Mouse (Mus musculus): ENCODE results near the gene Iqub.

Iqub gene

DNA sequence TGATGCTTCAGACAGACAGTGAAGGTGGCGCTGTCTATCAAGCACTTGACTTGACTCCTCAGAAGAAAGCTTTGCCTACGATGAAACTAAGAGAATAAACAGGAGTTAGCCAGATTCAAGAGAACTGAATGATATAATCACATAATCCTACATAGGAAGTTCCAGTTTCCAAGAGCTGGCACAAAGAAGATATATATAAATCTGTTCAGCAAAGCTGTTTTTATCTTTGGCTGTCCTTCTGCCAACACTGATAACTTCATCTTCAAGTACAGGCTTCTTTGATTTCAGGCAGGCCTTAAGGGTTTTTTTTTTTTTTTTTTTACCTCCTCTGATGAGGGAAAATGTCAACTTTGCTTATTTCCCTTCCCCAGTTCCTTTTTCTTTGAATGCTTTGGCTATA lies 44.7 kb downstream of the Iqub start:
- DNase-seq, result peak; percentile 12

DNA sequence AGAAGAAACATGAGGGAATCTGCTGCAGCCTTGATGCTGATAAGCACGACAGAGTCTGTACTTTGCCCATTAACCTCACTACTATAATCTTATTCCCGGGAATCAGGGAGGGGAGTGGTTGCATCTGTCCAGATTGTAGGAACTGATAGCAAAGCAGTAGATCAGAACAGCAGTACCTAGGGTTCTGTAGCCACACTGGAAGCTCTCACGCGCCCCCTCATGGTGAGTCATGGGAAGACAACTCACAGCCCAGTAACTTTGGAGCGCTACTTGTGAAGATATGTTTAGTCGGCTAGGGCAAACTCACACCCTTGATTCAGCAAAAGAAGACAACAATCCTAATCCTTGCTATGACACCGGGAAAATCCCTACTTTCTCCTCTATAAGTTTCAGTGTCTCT lies 58.8 kb downstream of the Iqub start:
- peak; percentile 79 for DNase-seq

DNA sequence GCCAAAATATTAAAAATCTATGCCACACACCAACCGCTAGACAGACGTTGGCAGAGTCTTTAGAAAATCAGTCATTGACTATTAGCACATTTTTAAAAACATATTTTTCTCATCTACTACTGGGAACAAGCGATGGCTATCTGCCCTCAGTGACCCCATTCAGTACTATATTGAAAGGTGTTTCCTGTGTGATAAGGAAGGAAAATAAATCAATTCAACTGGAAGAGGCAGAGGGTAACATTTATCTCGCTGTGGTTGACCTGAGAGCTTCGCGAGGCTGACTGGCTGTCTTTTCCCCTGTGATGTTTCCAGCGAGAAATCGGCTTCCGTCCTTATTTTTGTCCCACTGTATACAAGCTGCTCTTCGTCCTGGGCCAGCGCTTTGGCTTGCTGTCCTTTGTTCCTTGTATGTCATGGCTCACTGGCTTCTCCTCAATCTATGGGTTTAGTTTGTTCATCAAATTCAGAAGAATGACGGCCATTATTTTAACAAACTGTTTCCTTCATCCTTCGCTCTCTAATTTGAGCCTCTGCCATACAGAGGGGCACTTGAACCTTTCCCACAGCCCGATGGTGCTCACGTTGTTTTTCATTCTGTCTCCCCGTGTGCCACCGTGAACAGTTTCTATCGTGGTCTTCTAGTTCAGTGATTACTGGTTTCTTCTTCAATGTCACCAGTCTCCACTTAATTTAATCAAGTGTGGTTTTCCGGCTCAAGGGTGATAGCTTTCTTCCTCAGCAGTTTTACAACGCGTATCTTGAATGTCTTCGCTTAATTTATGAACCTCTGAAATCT lies 63.6 kb downstream of the Iqub start:
- DNase-seq, result no peak

DNA sequence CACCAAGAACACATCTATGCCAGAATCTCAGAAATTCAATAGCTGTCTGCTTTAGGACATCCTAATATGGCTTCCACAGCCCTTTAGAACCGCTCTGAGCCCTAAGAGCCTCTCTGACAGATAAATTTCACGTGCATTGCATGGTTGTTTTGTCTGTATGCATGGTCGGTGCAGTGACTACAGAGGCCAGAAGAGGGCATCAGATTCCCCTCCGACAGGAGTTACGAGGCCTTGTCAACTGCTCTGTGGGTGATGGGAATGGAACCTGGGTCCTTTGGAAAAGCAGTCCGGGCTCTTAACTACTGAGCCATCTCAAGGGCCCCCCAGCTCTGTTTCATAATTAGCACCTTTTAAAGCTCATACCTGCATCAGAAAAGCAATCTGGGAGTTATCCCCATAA lies 64.6 kb downstream of the Iqub start:
- no peak for DNase-seq

DNA sequence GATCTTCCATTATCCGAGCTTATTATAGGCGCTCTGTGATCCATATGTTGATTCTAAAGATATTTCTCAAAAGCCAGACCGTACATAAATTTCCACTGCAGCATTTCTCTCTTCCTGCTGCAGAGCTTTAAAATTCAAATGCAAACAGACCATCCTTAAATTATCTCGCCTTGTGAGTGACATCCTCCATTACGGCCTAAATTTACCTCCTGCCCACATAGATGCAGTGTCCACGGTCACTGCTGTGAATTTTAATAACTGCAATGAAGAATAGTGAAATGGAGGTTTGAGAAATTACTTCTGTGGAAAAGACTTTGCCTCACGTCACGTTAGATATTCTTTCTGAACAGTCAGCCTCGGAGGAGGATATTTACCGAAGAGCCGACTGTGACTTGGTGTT lies 98.8 kb downstream of the Iqub start:
- peak; percentile 20 for DNase-seq

DNA sequence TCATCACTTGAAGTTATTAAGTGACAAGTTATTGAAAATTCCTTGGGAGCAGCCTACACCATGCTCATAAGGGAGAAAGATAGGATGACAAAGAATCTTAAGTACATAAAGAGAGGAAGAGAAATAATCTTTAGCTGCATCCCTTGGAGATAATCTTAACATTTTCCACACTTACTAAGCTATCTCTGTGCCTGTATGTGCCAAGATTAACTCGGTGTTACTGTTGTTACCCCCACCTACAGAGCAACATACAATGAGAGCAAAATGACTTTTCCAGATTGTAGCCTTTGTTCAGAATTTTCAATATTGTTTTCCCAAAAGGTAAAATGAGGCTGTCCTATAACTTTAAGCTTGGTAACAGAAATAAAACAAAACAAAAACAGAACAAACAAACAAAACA lies 99.4 kb downstream of the Iqub start:
- DNase-seq, result no peak

DNA sequence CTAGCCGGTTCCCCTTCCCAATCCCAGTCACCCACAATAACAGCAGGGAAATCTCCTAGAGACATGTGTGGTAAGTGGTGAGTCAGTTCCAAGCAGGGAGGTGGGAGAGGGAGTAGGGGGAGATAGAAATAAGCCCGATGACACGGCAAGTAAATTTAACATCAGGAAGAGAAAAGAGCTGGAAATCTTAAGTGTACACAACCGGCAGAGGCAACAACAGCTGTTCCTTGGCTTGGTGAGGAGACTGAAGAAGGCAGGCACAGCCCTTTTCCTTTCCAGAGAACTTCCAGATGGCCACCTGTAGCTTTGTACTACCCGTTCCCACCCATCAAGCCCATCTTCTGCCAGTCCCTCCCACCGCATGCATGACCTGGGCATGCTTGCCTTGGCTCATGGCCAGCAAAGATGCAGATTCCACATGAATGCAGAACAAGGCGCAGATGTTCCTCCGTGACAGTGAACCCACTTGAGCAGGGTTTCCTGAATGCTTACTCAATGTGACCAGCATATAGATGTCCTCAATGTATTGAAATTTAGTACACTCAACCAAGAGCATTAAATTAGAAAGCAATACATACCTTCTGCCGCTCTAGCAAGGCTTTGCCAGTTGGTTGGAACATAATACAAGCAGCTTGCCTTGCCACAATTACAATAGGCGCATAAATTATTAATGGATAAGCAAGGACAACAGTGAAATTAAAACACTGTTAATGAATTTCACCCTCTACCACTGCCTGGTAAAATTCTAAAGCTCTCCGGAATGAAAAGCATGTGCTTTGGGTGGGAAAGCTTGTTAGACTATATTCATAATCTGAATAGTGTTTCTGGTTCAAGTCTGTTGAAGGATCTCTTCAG lies 106.1 kb downstream of the Iqub start:
- DNase-seq, result peak; percentile 54

DNA sequence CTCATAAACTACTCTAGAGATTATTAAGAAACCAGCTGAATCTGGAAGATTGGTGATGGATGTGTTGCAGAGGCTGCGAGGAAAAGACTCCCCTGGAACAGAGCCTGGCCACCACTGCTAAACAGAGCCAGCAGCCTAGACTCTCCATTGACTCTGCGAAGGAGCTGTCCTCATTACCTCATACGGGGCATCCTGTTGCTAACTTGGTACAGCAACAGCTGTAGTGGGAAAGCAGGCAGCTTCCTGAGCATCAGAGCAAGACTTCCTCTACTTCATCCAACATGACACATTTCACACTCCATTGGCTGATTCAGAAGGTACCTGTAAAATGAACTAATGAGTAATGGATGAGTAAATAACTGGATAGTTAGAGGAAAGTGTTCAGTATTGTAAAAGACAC lies 107.1 kb downstream of the Iqub start:
- DNase-seq, result peak; percentile 32

DNA sequence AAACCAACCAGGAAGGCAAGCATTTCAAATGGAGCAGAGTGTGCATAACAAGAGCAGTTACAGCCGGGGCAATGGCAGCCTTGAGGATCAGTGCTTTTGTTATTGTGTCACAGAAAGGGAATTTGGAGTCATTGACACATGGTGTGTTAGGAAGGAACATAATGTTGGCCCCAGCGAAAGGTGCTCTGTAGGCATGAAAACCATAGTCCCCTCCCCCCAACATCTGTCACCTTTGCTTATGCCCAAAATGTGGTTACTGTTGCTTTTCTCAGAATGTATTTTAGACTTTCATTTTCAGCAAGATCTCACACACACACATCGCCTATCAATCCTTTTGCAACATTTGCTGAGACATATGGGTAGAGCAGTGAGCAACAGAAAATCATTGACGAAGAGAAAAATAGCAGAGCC lies 117.6 kb downstream of the Iqub start:
- peak; percentile 34 for DNase-seq
